Mouse (Mus musculus) A20 (cell line): ENCODE measurements around the gene Ppp1r1b.

Experiments used
- DNase-seq: peaks from one replicate; pipeline ENCODE4 v3.0.0-alpha.2; 2011; ENCODE audit warnings: low read depth, low spot score

Gene Ppp1r1b

GRCm38 (mm10) chr11:98328371-98329069 lies 19.7 kb upstream of the Ppp1r1b start:
- DNase-seq = no peak

DNA sequence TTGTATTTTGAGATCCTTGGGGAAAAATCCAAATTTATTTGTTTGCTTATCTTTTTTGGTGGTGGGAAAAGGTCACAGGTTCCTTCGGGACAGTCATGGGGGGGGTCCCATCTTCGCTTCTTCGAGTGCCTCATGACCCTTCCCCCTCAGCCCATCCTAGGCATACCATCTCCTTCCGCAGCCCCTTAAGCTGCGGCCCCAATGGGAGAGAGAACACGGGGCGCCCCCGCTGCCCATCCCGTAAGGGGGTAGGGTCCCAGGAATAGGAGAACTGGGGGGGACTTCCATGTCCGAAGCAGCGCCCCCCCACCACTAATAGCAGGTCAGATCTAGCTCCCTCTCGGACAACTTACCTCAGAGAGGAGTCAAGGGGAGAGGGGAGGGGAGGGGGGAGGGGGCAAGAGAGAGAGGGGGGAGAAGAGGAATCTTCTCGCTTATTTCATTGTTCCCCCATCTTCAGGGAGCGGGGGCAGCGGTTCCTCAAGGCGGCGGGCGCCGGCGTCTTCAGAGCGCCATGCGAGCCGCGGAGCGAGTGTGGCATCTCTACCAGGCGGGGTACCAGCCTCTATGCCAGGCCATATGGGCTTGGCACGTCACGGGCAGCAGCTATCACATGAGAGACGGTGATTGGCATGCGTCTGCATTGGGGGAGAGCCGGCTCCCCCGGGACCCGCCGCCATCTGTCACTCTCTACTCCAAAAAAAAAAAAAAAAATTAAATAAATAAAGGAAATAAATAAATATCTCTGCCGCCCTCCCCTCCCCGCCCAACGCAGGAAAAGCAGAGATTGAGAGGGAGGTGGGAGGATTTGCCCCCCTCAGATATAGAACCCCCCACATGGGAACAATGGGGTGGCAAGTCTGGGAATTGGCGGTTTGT lies 18.9 kb upstream of the Ppp1r1b start, which contains the start of gene Neurod2:
TSS of gene Neurod2 (minus strand) at position 568 of the 879 bp plus-strand sequence.
- DNase-seq = no peak

- no peak for DNase-seq
Measured at GRCm38 (mm10) chr11:98329960-98330744, 18.1 kb upstream of the Ppp1r1b start.

DNA sequence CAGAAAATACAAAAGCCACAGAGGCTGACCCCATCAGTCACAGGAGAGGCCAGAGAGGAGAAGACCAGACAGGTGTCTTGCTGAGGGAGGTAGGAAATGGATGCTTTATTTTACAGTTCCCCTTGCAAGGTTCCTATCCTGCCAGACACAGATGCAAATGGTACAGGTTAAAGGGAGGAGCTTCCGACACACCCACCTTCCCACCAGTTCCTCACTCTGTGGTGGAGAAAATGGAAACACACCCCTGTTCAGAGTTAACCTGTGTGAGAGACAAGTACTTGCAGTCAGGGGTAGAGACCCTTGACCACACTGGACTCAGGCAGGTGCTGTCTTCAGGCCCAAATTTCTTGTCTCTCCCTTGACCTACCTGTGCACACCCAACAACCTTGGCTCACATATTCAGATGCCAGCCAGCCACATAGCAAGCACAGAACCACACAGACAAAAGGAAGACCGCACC lies 17.4 kb upstream of the Ppp1r1b start:
- DNase-seq = no peak

DNA sequence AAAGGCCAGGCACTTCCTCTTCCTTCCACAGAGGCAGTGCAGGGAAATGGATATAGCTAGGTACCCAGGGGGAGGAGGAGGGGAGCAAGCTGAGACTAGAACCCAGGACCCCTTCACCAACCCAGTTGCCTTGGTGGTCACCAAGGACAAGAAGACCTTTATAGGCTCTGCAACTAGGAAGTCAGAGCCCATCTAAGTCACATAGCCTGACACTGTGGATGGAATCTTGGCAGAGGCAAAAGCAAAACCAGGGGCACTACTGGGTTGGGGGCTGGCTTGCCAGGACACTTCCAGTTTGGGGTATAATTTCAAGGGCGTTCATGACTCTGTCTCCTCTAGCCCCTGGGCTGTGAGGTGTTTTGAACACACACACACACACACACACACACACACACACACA lies 16.8 kb upstream of the Ppp1r1b start:
- no peak for DNase-seq

- no peak for DNase-seq
Measured at GRCm38 (mm10) chr11:98332186-98332585, 16.0 kb upstream of the Ppp1r1b start.

GRCm38 (mm10) chr11:98332841-98333240 lies 15.4 kb upstream of the Ppp1r1b start:
- DNase-seq = no peak

- no peak for DNase-seq
Measured at GRCm38 (mm10) chr11:98333263-98333696, 14.9 kb upstream of the Ppp1r1b start.

- DNase-seq = peak; percentile 47
Measured at GRCm38 (mm10) chr11:98333981-98334741, 14.0 kb upstream of the Ppp1r1b start.

DNA sequence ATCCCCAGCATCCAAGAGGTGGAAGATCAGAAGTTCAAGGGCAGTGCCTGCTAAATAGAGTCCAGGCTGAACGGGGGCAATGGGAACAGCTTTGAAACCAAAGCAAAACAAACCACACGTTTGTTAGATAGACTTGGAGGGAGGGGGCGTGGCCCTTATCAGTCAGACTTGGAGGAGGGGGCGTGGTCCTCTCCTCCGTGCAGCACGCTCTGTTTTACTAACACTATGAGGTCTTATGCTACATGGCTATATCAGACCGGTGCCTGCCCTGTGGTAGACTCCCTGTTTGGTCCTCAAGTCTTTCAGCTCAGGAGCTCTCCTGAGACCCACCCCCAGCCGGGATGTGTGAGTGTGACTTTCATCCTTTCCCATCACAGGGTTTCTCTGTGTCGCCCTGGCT lies 13.0 kb upstream of the Ppp1r1b start:
- DNase-seq = no peak

- peak; percentile 51 for DNase-seq
Measured at GRCm38 (mm10) chr11:98336245-98337107, 11.7 kb upstream of the Ppp1r1b start.

GRCm38 (mm10) chr11:98338507-98338961 lies 9.7 kb upstream of the Ppp1r1b start:
- no peak for DNase-seq

DNA sequence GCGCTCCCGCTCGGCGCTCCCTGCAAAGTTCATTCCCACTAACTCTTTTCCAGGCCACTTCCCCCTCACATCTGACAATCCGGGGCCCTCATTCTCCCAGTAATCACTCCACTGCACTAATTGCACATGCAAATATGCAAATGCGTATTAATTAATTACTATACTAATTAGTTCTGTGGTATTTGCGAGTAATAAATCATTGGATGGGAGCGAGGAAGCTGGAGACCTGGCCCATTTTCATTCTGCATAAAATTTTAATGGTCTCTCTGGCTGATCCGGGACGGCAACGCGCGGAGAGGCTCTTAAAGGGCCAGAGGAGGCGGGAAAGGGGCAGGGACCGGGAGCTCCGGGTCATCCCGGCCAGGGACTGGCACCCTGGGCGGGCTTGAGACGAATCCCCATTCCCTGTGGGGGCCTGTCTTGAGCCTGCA lies 9.1 kb upstream of the Ppp1r1b start:
- no peak for DNase-seq

DNA sequence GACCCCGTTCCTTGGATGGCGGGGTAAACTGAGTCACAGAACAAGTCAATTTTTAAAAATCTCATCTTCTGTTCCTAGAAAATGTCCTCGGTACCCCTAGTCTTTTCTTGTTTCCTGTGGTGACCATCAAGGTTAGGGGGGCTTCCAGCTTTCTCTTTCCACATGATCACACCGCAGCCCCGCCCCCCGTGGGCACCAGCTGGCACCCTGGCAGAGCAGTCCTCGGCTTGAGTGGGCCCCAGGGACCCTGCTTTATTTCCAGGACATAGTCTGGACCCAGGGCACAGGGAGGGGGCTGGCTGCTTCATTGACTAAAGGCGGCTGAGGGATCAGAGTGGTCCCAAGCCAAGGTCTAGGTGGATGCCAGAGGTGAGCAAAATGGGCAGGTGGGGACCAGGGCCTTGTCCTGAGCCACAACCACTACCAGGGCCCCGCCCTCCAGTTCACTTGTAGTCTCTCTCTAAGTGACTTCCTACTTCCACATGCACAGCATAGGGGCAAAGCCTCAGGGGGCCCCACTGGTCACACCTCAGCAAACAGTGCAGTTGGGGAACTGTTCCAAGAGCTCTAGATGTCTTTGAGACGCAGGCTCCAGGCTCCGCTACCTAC lies 8.4 kb upstream of the Ppp1r1b start:
- peak; percentile 55 for DNase-seq

GRCm38 (mm10) chr11:98340597-98340996 lies 7.6 kb upstream of the Ppp1r1b start:
- DNase-seq = no peak

DNA sequence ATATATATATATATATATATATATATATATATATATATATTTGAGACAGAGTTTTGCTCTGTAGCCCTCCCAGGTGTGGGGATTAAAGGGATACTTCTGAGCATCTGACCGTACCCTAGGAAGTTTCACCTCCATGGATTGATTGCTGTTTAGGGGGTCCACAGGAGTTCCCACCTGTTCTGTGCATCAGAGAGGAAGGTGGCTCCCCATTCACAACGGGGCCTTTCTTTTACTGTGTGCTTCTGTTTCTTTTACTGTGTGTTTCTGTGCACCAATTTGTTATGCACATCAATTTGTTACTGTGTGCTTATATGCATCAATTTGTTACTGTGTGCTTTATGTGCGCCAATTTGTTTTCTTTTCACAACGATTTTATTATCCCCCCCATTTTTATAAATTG lies 7.0 kb upstream of the Ppp1r1b start:
- no peak for DNase-seq

GRCm38 (mm10) chr11:98342000-98342945 lies 5.9 kb upstream of the Ppp1r1b start:
- DNase-seq = peak; percentile 87

- peak; percentile 85 for DNase-seq
Measured at GRCm38 (mm10) chr11:98345253-98345652, 3.0 kb upstream of the Ppp1r1b start.
